Mouse (Mus musculus) spleen, postnatal 4 days (tissue): ENCODE data around the gene Nkiras2.
"Not testable (repeated sequence)": the region's sequence is repeated elsewhere in the genome, so short reads cannot be mapped to it uniquely, and the experiment has no call there.

Source experiments
- DNase-seq, 2 experiments: peaks; one replicate each; pipeline ENCODE4 v3.0.0; 2022; ENCODE audit warnings: low spot score in 2 of 2

Nkiras2 gene

GRCm38 (mm10) chr11:100628862-100629352, 9.9 kb downstream of the Nkiras2 start:
- DNase-seq = no peak

- no peak for DNase-seq
Observed at GRCm38 (mm10) chr11:100634530-100634929, 15.5 kb downstream of the Nkiras2 start.

GRCm38 (mm10) chr11:100640159-100640906, 21.3 kb downstream of the Nkiras2 start:
- peak in 1 of 2 experiments; percentile 70 for DNase-seq

- DNase-seq = no peak
Observed at GRCm38 (mm10) chr11:100643612-100644575, 24.9 kb downstream of the Nkiras2 start.

- DNase-seq = peak; percentile 55 to 84
Observed at GRCm38 (mm10) chr11:100646265-100646664, 27.2 kb downstream of the Nkiras2 start.

- DNase-seq = no peak
Observed at GRCm38 (mm10) chr11:100648405-100648804, 29.4 kb downstream of the Nkiras2 start.

GRCm38 (mm10) chr11:100651205-100651604, 32.2 kb downstream of the Nkiras2 start:
- no peak for DNase-seq

GRCm38 (mm10) chr11:100651748-100652147, 32.7 kb downstream of the Nkiras2 start:
- no peak for DNase-seq

GRCm38 (mm10) chr11:100655589-100655988, 36.5 kb downstream of the Nkiras2 start:
- not testable (repeated sequence) for DNase-seq

GRCm38 (mm10) chr11:100656458-100656857, 37.4 kb downstream of the Nkiras2 start:
- no peak for DNase-seq

- DNase-seq = no peak
Observed at GRCm38 (mm10) chr11:100659806-100660205, 40.8 kb downstream of the Nkiras2 start.

- DNase-seq = no peak
Observed at GRCm38 (mm10) chr11:100671049-100671448, 52.0 kb downstream of the Nkiras2 start.

GRCm38 (mm10) chr11:100671956-100672355, 52.9 kb downstream of the Nkiras2 start:
- no peak for DNase-seq

GRCm38 (mm10) chr11:100673169-100673568, 54.1 kb downstream of the Nkiras2 start:
- no peak for DNase-seq
